Mouse (Mus musculus) midbrain, embryonic 11.5 days (tissue): Measurements from ENCODE around the gene Megf8. TPM values are rescaled to one million over a fixed set of nuclear protein-coding genes. Genes with fewer than 3 reads are reported as not detected.

ENCODE experiments used
- ATAC-seq: fragments of 200-750 bp; cut with Nextera tagmentation; 2 replicates; pipeline ENCODE4 v1.8.0; 2017; ENCODE audit warnings: moderate TSS enrichment, moderate library complexity; ENCODE audit not compliant: low FRiP score
- DNase-seq: peaks from one replicate; pipeline ENCODE4 v3.0.0; 2015; ENCODE audit warnings: low spot score; ENCODE audit errors: missing footprints
- H3K27ac ChIP-seq: fragments of 300-500 bp; sonication (generic); 2 replicates; pipeline ENCODE4 v1.5.1; 2014; ENCODE audit warnings: low read depth, low read length
- H3K27me3 ChIP-seq: fragments of 300-500 bp; sonication (generic); 2 replicates; pipeline ENCODE4 v1.6.1; 2014; ENCODE audit warnings: mild to moderate bottlenecking, low read length, moderate library complexity, mixed read lengths; ENCODE audit not compliant: control insufficient read depth, insufficient read depth
- H3K36me3 ChIP-seq: fragments of 300-500 bp; sonication (generic); 2 replicates; pipeline ENCODE4 v1.6.1; 2014; ENCODE audit warnings: mild to moderate bottlenecking, low read length, moderate library complexity, mixed read lengths; ENCODE audit not compliant: control insufficient read depth, insufficient read depth
- H3K4me1 ChIP-seq: fragments of 300-500 bp; sonication (generic); 2 replicates; pipeline ENCODE4 v1.6.1; 2014; ENCODE audit warnings: low read length; ENCODE audit not compliant: control insufficient read depth, insufficient read depth
- H3K4me2 ChIP-seq: fragments of 300-500 bp; sonication (generic); 2 replicates; pipeline ENCODE4 v1.6.1; 2014; ENCODE audit warnings: mild to moderate bottlenecking, moderate library complexity
- H3K4me3 ChIP-seq: fragments of 300-500 bp; sonication (generic); 2 replicates; pipeline ENCODE4 v1.5.1; 2014; ENCODE audit warnings: low read depth, low read length
- H3K9ac ChIP-seq: fragments of 300-500 bp; sonication (generic); 2 replicates; pipeline ENCODE4 v1.6.1; 2014; ENCODE audit warnings: low read length
- H3K9me3 ChIP-seq: fragments of 300-500 bp; sonication (generic); 2 replicates; pipeline ENCODE4 v1.6.1; 2016; ENCODE audit warnings: low read length; ENCODE audit not compliant: control insufficient read depth
- WGBS: fragments of 180-500 bp; shearing (Covaris S2); extraction: QIAGEN DNeasy Blood & Tissue Kit; methylation state at CpG from one replicate; pipeline ENCODE4 v1.1.7; 2014; 5-methylcytosine and 5-hydroxymethylcytosine counted together
- polyA plus RNA-seq: library from polyadenylated mRNA; unstranded; fragments of >200 nt; fragmentation: Nextera tagmentation; extraction: Ambion mirVana; gene quantifications from 2 replicates; pipeline ENCODE4 v1.2.1, GENCODE M21; 2014

Gene Megf8
- polyA plus RNA-seq, 1 experiment from 2014 or later: 10.3 TPM

DNA sequence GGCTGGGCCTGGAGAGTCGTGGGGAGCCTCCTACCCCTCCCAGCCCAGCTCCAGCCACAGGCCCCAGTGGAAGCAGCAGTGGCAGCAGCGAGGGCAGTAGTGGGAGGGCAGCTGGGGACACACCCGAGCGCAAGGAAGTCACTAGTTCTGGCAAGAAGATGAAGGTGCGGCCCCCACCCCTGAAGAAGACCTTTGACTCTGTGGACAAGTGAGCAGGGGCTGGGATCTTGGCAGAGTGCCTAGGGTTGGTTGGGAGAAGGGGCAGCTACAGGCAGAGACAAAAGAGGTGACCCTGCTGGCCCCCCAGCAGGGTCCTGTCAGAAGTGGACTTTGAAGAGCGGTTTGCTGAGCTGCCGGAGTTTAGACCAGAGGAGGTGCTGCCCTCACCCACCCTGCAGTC is 24.9 kb upstream of the Megf8 start:
- H3K9me3 ChIP-seq: peaks cover 3% of the 10 kb centered on the region; the same call in 1 of the 2 replicates
- no peaks in the 10 kb centered on the region for H3K27me3 ChIP-seq
- H3K36me3 ChIP-seq: peaks cover 43% of the 10 kb centered on the region
- ATAC-seq: no peak
- no peak for DNase-seq
- H3K4me3 ChIP-seq: no peak overlapping the region
- H3K27ac ChIP-seq: no peak overlapping the region
- no peak overlapping the region for H3K9ac ChIP-seq
- no peak overlapping the region for H3K4me2 ChIP-seq
- H3K4me1 ChIP-seq: peaks cover 8% of the 10 kb centered on the region
- WGBS: 70% methylated on average over 7 of the region's 7 CpGs

GRCm38 (mm10) chr7:25293191-25293739 is 23.7 kb upstream of the Megf8 start:
- no peak for ATAC-seq
- Histone ChIP-seq H3K4me3 (no peak overlapping the region), H3K9me3 (peaks cover 3% of the 10 kb centered on the region; the same call in 1 of the 2 replicates), H3K4me1 (peaks cover 8% of the 10 kb centered on the region), H3K36me3 (peaks cover 36% of the 10 kb centered on the region), H3K27ac (no peak overlapping the region), H3K4me2 (no peak overlapping the region), H3K27me3 (no peaks in the 10 kb centered on the region), H3K9ac (no peak overlapping the region)
- no peak for DNase-seq
- 90% methylated on average over 10 of the region's 10 CpGs for WGBS

GRCm38 (mm10) chr7:25294495-25294894 is 22.5 kb upstream of the Megf8 start:
- peaks cover 3% of the 10 kb centered on the region; the same call in 1 of the 2 replicates for H3K9me3 ChIP-seq
- 95% methylated on average over 4 of the region's 4 CpGs for WGBS
- no peak overlapping the region for H3K4me2 ChIP-seq
- ATAC-seq (no peak), DNase-seq (no peak)
- H3K27me3 ChIP-seq: no peaks in the 10 kb centered on the region
- no peak overlapping the region for H3K4me3 ChIP-seq
- no peak overlapping the region for H3K9ac ChIP-seq
- H3K4me1 ChIP-seq: peaks cover 8% of the 10 kb centered on the region
- H3K27ac ChIP-seq: no peak overlapping the region
- peaks cover 24% of the 10 kb centered on the region for H3K36me3 ChIP-seq

DNA sequence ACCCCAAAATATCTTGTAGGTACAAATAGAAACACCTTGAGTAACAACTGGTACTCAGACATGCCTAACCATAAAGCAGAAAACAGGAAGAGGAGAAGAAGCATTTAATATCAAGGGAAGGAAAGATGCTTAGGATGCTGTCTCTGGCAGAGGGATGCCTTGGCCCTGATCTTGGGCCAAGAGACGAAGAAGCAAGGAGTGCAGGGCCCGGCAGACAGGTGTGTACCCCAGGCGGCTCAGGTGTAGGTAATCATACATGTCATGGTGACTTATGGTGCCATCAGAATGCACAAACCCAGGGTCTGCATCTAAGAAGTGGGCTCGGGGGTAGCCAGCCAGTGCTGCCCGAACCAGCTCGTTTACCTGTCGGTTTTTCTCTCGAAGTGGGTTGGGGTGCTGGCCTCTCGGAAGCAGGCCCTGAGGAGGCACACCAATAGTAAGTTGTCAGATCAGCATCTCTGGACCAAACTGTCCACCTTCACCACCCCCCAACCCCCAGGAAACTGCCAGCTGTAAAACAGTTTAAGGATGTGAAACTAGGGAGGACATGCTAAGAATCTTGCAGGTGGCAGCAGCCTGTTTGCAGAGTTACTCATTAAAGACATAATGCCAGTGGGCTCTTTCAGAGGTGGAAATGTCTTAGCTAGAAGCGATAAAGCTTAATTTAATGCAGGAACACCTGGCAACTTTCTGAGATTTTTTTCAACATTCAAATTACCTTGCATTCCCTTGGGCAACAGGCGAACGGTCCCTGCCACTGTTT is 21.8 kb upstream of the Megf8 start:
- no peaks in the 10 kb centered on the region for H3K9me3 ChIP-seq
- H3K27ac ChIP-seq: no peak overlapping the region
- ATAC-seq: no peak
- H3K36me3 ChIP-seq: peaks cover 17% of the 10 kb centered on the region
- DNase-seq: no peak
- H3K4me3 ChIP-seq: no peak overlapping the region
- H3K4me1 ChIP-seq: peaks cover 8% of the 10 kb centered on the region
- H3K27me3 ChIP-seq: no peaks in the 10 kb centered on the region
- WGBS: 87% methylated on average over 12 of the region's 12 CpGs
- no peak overlapping the region for H3K9ac ChIP-seq
- no peak overlapping the region for H3K4me2 ChIP-seq

DNA sequence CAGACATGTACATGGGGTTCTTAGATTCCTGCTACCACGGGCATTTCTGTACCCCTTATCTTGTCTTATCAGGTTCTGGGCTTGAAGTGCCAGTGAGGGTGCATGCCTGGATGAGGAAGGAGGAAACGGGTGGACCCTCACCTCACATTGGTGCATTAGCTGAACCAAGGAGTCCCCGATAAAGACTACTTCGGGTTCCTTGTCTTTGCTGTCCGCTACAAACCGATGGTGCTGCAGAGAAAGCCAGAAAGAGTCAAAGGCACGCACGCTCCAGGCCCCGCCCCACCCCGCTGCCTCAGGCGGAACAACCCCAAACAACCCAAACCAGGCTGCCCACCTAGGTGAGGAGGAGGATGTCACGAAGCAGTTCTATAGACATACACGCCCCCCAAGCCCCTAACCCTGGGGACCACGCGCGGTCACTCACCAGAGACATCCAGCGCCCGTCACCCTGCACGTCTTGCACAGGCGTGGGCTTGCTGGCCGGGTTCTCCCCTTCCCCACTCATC is 20.0 kb upstream of the Megf8 start:
- Histone ChIP-seq H3K4me3 (peak overlapping the region; percentile 81), H3K9ac (peak overlapping the region; percentile 81), H3K9me3 (no peaks in the 10 kb centered on the region), H3K27ac (peak overlapping the region; percentile 89), H3K4me1 (peaks cover 8% of the 10 kb centered on the region), H3K36me3 (peaks cover 6% of the 10 kb centered on the region), H3K4me2 (peak overlapping the region; percentile 82), H3K27me3 (no peaks in the 10 kb centered on the region)
- WGBS: under 1% methylated on average over 21 of the region's 21 CpGs
- DNase-seq: peak; percentile 84
- ATAC-seq: no peak; the same call in 1 of the 2 replicates

DNA sequence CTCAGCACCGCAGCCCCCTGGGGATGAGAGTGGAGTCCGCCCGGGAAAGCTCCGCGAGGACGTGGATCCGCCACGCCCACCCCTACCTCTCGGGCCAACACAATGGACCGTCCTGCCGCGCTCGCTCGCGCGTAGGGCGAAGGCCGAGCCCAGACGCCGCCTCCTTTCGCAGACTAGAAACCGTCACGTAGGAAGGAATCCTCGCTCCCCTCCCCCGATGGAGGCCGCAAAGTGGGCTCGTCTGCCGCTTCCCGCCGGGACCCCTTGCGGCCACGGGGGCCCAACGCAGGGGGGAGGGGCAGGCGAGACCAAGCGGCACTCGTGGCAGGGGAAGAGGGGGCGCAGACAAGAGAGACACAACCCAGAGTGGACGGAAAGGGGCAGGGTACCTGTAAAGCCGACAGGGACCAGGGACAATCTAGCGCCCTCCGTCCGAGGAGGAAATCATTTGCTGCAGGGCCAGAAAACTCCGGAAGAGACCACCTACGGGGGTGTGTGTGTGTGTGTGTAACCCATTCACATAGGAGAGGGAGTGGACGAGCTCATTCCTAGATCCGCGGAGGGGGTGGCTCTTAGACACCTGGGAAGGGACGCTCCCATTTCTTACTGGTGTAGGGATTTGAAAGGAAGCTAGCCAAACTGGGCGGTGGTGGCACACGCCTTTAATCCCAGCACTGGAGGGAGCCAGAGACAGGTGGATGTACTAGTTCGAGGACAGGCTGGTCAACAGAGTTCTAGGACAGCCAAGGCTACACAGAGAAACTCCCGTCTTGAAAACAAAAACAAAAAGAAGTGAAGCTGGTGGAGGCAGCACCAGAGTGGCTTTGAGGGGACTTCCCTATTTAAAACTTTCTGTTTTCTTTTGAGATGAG is 19.3 kb upstream of the Megf8 start, which contains the start of gene Pafah1b3:
Pafah1b3 (minus strand) TSS at position 533 of the 872 bp plus-strand sequence.
- Histone ChIP-seq H3K4me3 (peak within 1 kb of the TSS; percentile 81), H3K27me3 (no peaks in the 10 kb centered on the region), H3K36me3 (peaks cover 6% of the 10 kb centered on the region), H3K4me1 (peaks cover 8% of the 10 kb centered on the region), H3K27ac (peak within 1 kb of the TSS; percentile 89), H3K9me3 (no peaks in the 10 kb centered on the region), H3K4me2 (peak within 1 kb of the TSS; percentile 82), H3K9ac (peak within 1 kb of the TSS; percentile 81)
- ATAC-seq (peak; percentile 92), DNase-seq (peak; percentile 99)
- 1% methylated on average over 52 of the region's 52 CpGs for WGBS

- DNase-seq: no peak
- Histone ChIP-seq H3K9me3 (no peaks in the 10 kb centered on the region), H3K27ac (no peak within 1 kb of the TSS), H3K36me3 (no peaks in the 10 kb centered on the region), H3K4me1 (peaks cover 12% of the 10 kb centered on the region), H3K9ac (no peak within 1 kb of the TSS), H3K4me2 (no peak within 1 kb of the TSS), H3K27me3 (no peaks in the 10 kb centered on the region), H3K4me3 (no peak within 1 kb of the TSS)
- peak; percentile 42 for ATAC-seq
- 51% methylated on average over 19 of the region's 19 CpGs for WGBS
Measured at GRCm38 (mm10) chr7:25301063-25301462, 15.9 kb upstream of the Megf8 start, which contains the start of gene Prr19. TSS of gene Prr19 (plus strand) at chr7:25301411.

DNA sequence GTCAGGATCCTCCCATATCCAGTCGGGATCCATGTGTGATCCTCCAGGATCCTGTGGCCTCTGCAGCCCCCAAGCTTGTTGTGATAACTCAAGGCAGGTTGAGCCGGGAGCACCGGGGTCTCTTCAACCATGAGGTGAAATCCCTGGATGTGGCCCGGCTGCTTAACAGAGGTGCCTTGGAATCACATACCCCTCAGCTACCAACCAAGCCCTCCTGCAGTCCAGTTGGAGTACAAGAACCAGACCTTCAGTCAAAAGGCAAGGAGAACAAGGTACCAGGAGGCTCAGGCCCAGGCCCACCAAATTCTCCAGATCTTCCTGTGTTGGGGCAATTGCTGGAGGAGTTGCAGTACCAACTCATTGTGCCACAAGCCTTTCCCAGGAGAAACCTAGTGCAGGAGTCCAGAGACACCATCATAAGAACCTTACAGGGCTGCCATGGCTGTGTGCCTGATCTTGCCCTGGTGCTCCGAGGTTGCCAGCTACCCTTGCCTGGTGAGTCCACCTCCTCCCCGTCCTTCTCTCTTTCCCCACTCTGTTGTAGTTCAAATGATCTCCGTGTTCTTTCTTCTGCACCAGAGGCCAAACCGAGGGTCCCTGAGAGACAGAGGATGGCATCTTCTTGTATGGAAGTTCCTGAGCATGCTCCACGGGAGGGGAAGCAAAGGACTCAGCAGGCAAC is 13.8 kb upstream of the Megf8 start:
- WGBS: 73% methylated on average over 9 of the region's 9 CpGs
- Histone ChIP-seq H3K27me3 (no peaks in the 10 kb centered on the region; the same call in 1 of the 2 replicates), H3K9me3 (no peaks in the 10 kb centered on the region), H3K4me2 (no peak overlapping the region), H3K27ac (no peak overlapping the region), H3K36me3 (no peaks in the 10 kb centered on the region), H3K4me3 (no peak overlapping the region), H3K9ac (no peak overlapping the region), H3K4me1 (peaks cover 7% of the 10 kb centered on the region)
- ATAC-seq (no peak), DNase-seq (no peak)
